9 mouse cellular contexts compared by ENCODE assay signal in genomic region chr7:19503481-19504068, GRCm38 (mm10). TPM values are rescaled to one million over a fixed set of nuclear protein-coding genes. Genes with fewer than 3 reads are reported as not detected.
DNase-seq lines count a peak whose midpoint lies in the region; ATAC-seq and TF ChIP-seq lines count a peak whose summit lies in the region.
"Had no signal": no experiment of that assay in that cellular context is flagged by ENCODE, and none has a peak within 500 bp of the region (broad histone marks: within the 10 kb centered on the region; RNA-seq: fewer than 3 reads in every experiment).

No protein-coding gene starts in this region.

- H3K4me2 ChIP-seq in heart, postnatal 0 days (ENCODE audit: low read depth, low read length): no peak overlapping the region
- H3K4me2 ChIP-seq in stomach, postnatal 0 days (replicated peaks; ENCODE audit: low read depth): no peak overlapping the region
- no peak overlapping the region for H3K4me2 ChIP-seq in midbrain, embryonic 13.5 days (replicated peaks)
- H3K4me2 ChIP-seq: embryonic facial prominence, embryonic 15.5 days had no signal

- ATAC-seq in heart, postnatal 0 days (ENCODE audit: insufficient read depth, low read depth): no peak
- peak; percentile 31 for ATAC-seq in stomach, postnatal 0 days (ENCODE audit: low FRiP score, low TSS enrichment)
- no peak for ATAC-seq in midbrain, embryonic 13.5 days

- TF ChIP-seq EP300 in heart, postnatal 0 days (IDR thresholded peaks at IDR 0.05; ENCODE audit: low read depth): no peak
- no peak for TF ChIP-seq EP300 in stomach, postnatal 0 days (optimal IDR thresholded peaks at IDR 0.05)

- no peak overlapping the region for H3K9ac ChIP-seq in heart, postnatal 0 days (replicated peaks; ENCODE audit: low read depth, low read length)
- H3K9ac ChIP-seq in stomach, postnatal 0 days (ENCODE audit: low read length): no peak overlapping the region
- no peak overlapping the region for H3K9ac ChIP-seq in midbrain, embryonic 13.5 days (replicated peaks)
- H3K9ac ChIP-seq: embryonic facial prominence, embryonic 15.5 days had no signal

- 27% methylated on average over 5 of the region's 5 CpGs for WGBS in heart, postnatal 0 days
- WGBS in large intestine, adult 2 months: 21% methylated on average over 5 of the region's 5 CpGs
- 23% methylated on average over 5 of the region's 5 CpGs for WGBS in stomach, postnatal 0 days
- 36% methylated on average over 5 of the region's 5 CpGs for WGBS in midbrain, embryonic 13.5 days

- no peak overlapping the region for H3K27ac ChIP-seq in heart, postnatal 0 days (ENCODE audit: low read depth)
- H3K27ac ChIP-seq in stomach, postnatal 0 days (replicated peaks): no peak overlapping the region
- no peak overlapping the region for H3K27ac ChIP-seq in midbrain, embryonic 13.5 days
- H3K27ac ChIP-seq: embryonic facial prominence, embryonic 15.5 days had no signal

- H3K4me3 ChIP-seq in heart, postnatal 0 days (ENCODE audit: low read depth, low read length): no peak overlapping the region
- H3K4me3 ChIP-seq in stomach, postnatal 0 days (ENCODE audit: low read depth, low read length): no peak overlapping the region
- H3K4me3 ChIP-seq in midbrain, embryonic 13.5 days (replicated peaks): no peak overlapping the region
- H3K4me3 ChIP-seq: embryonic facial prominence, embryonic 15.5 days had no signal

- H3K36me3 ChIP-seq in heart, postnatal 0 days (replicated peaks; ENCODE audit: control insufficient read depth, insufficient read depth, low read length): no peaks in the 10 kb centered on the region
- H3K36me3 ChIP-seq in stomach, postnatal 0 days (ENCODE audit: control insufficient read depth, insufficient read depth, low read length): no peaks in the 10 kb centered on the region
- H3K36me3 ChIP-seq in midbrain, embryonic 13.5 days: no peaks in the 10 kb centered on the region
- H3K36me3 ChIP-seq: embryonic facial prominence, embryonic 15.5 days had no signal

- peaks cover 10% of the 10 kb centered on the region; the same call in 1 of the 2 replicates for H3K4me1 ChIP-seq in heart, postnatal 0 days (ENCODE audit: control insufficient read depth, insufficient read depth)
- H3K4me1 ChIP-seq in stomach, postnatal 0 days (replicated peaks; ENCODE audit: control insufficient read depth, insufficient read depth): peaks cover 5% of the 10 kb centered on the region; the same call in 1 of the 2 replicates
- H3K4me1 ChIP-seq in midbrain, embryonic 13.5 days (replicated peaks): peaks cover 18% of the 10 kb centered on the region

- TF ChIP-seq CTCF in heart, postnatal 0 days (IDR thresholded peaks at IDR 0.05; ENCODE audit: low read depth): peak; percentile 92
- TF ChIP-seq CTCF in stomach, postnatal 0 days (IDR thresholded peaks at IDR 0.05; ENCODE audit: low read depth): peak; percentile 92

- H3K27me3 ChIP-seq in heart, postnatal 0 days (ENCODE audit: control insufficient read depth, insufficient read depth, low read length): no peaks in the 10 kb centered on the region
- H3K27me3 ChIP-seq in stomach, postnatal 0 days (ENCODE audit: control insufficient read depth, insufficient read depth, low read length): no peaks in the 10 kb centered on the region
- H3K27me3 ChIP-seq in midbrain, embryonic 13.5 days: no peaks in the 10 kb centered on the region
- H3K27me3 ChIP-seq: embryonic facial prominence, embryonic 15.5 days had no signal

- H3K9me3 ChIP-seq in heart, postnatal 0 days (replicated peaks; ENCODE audit: control insufficient read depth, low read length): no peaks in the 10 kb centered on the region
- H3K9me3 ChIP-seq in stomach, postnatal 0 days (ENCODE audit: control insufficient read depth, low read length): no peaks in the 10 kb centered on the region
- no peaks in the 10 kb centered on the region for H3K9me3 ChIP-seq in midbrain, embryonic 13.5 days
- H3K9me3 ChIP-seq: embryonic facial prominence, embryonic 15.5 days had no signal

- no peak for DNase-seq in heart, postnatal 0 days (ENCODE audit: low spot score)
- no peak for DNase-seq in heart, adult 9 months (ENCODE audit: low spot score in 2 of 2)
- DNase-seq in 416B (ENCODE audit: low read depth): peak; percentile 72
- peak; percentile 81 for DNase-seq in NIH3T3 (ENCODE audit: low read depth)
- peak; percentile 70 for DNase-seq in embryo, embryonic 10 days (ENCODE audit: low spot score)
- DNase-seq in large intestine, adult 2 months (ENCODE audit: low read depth, low spot score): peak; percentile 57
- DNase-seq in stomach, postnatal 0 days (ENCODE audit: low spot score): peak; percentile 68

RNA-seq across cellular contexts. Expression of gene Bloc1s3, which starts 4.6 kb away (rescaled TPM):
- 9.3 and 11.9 TPM in 2 replicates for total RNA-seq in heart, postnatal 0 days (2014; rRNA removed; ENCODE audit: low replicate concordance)
- 1.2 TPM in 2 replicates for polyA plus RNA-seq in heart, postnatal 0 days (2015; fragmentation: Nextera tagmentation; extraction: Ambion mirVana)
- 8.3 and 11.1 TPM in 2 replicates for polyA plus RNA-seq in large intestine, adult 2 months (2012; rRNA removed)
- polyA plus RNA-seq in stomach, postnatal 0 days (2015; fragmentation: Nextera tagmentation; extraction: Ambion mirVana): 3.2 and 3.7 TPM in 2 replicates
- 2.9 and 4.5 TPM in 2 replicates for polyA plus RNA-seq in midbrain, embryonic 13.5 days (2015; fragmentation: Nextera tagmentation; extraction: Ambion mirVana)

RNA-seq across cellular contexts. Expression of gene Trappc6a, which starts 4.6 kb away (rescaled TPM):
- 65.1 and 84.9 TPM in 2 replicates for total RNA-seq in heart, postnatal 0 days (2014; rRNA removed; ENCODE audit: low replicate concordance)
- polyA plus RNA-seq in heart, postnatal 0 days (2015; fragmentation: Nextera tagmentation; extraction: Ambion mirVana): 79.5 and 83.3 TPM in 2 replicates
- polyA plus RNA-seq in large intestine, adult 2 months (2012; rRNA removed): 106 and 108 TPM in 2 replicates
- 113 and 123 TPM in 2 replicates for polyA plus RNA-seq in stomach, postnatal 0 days (2015; fragmentation: Nextera tagmentation; extraction: Ambion mirVana)
- polyA plus RNA-seq in midbrain, embryonic 13.5 days (2015; fragmentation: Nextera tagmentation; extraction: Ambion mirVana): 36.6 and 43.3 TPM in 2 replicates

RNA-seq across cellular contexts. Expression of gene Nkpd1, which starts 14.1 kb away (rescaled TPM):
- not detected in 2 replicates for total RNA-seq in heart, postnatal 0 days (2014; rRNA removed; ENCODE audit: low replicate concordance)
- polyA plus RNA-seq in heart, postnatal 0 days (2015; fragmentation: Nextera tagmentation; extraction: Ambion mirVana): not detected in 2 replicates
- 0.19 and 0.21 TPM in 2 replicates for polyA plus RNA-seq in large intestine, adult 2 months (2012; rRNA removed)
- 30.8 and 33.0 TPM in 2 replicates for polyA plus RNA-seq in stomach, postnatal 0 days (2015; fragmentation: Nextera tagmentation; extraction: Ambion mirVana)
- 0.08 and 0.11 TPM in 2 replicates for polyA plus RNA-seq in midbrain, embryonic 13.5 days (2015; fragmentation: Nextera tagmentation; extraction: Ambion mirVana)

RNA-seq across cellular contexts. Expression of gene Exoc3l2, which starts 40.4 kb away (rescaled TPM):
- total RNA-seq in heart, postnatal 0 days (2014; rRNA removed; ENCODE audit: low replicate concordance): 1.9 and 3.5 TPM in 2 replicates
- polyA plus RNA-seq in heart, postnatal 0 days (2015; fragmentation: Nextera tagmentation; extraction: Ambion mirVana): 0.49 and 0.62 TPM in 2 replicates
- polyA plus RNA-seq in large intestine, adult 2 months (2012; rRNA removed): 6.0 and 6.6 TPM in 2 replicates
- 0.97 and 1.1 TPM in 2 replicates for polyA plus RNA-seq in stomach, postnatal 0 days (2015; fragmentation: Nextera tagmentation; extraction: Ambion mirVana)
- 0.24 and 0.32 TPM in 2 replicates for polyA plus RNA-seq in midbrain, embryonic 13.5 days (2015; fragmentation: Nextera tagmentation; extraction: Ambion mirVana)

RNA-seq across cellular contexts. Expression of gene Mark4, which starts 45.0 kb away (rescaled TPM):
- 16.0 and 26.4 TPM in 2 replicates for total RNA-seq in heart, postnatal 0 days (2014; rRNA removed; ENCODE audit: low replicate concordance)
- polyA plus RNA-seq in heart, postnatal 0 days (2015; fragmentation: Nextera tagmentation; extraction: Ambion mirVana): 5.5 and 5.6 TPM in 2 replicates
- polyA plus RNA-seq in large intestine, adult 2 months (2012; rRNA removed): 7.1 and 10.7 TPM in 2 replicates
- 5.2 and 5.3 TPM in 2 replicates for polyA plus RNA-seq in stomach, postnatal 0 days (2015; fragmentation: Nextera tagmentation; extraction: Ambion mirVana)
- polyA plus RNA-seq in midbrain, embryonic 13.5 days (2015; fragmentation: Nextera tagmentation; extraction: Ambion mirVana): 13.9 and 16.3 TPM in 2 replicates

Comparison
In these comparisons a context has a peak if more than half of its experiments do, and no peak if none do; other contexts are left out.
1. DNase-seq: peak in 416B (single experiment), NIH3T3 (single experiment), embryo, embryonic 10 days (single experiment), large intestine, adult 2 months (single experiment) and stomach, postnatal 0 days (single experiment); none in heart, postnatal 0 days (single experiment) and heart, adult 9 months (0 of 2).
2. RNA of gene Nkpd1, which starts 14.1 kb away (polyA plus RNA-seq): 30.8 to 33.0 TPM in stomach, postnatal 0 days; 0.19 to 0.21 TPM in large intestine, adult 2 months, 0.08 to 0.11 TPM in midbrain, embryonic 13.5 days and not detected in heart, postnatal 0 days; every median in the first group is over 10 times any median in the second.